Mouse (Mus musculus): ENCODE measurements around the gene Fbrsl1. TPM values are rescaled to one million over a fixed set of nuclear protein-coding genes. Genes with fewer than 3 reads are reported as not detected.
A peak's percentile ranks its signal among the peaks of the same experiment; 100 is the strongest.

Fbrsl1 gene
- polyA plus RNA-seq, 1 experiment from 2014 or later, result 13.2 TPM

- H3K4me2 ChIP-seq, result no peak overlapping the region
- no peak for ATAC-seq (replicated peaks; ENCODE audit: low FRiP score)
- no peaks in the 10 kb centered on the region for H3K36me3 ChIP-seq
- no peak overlapping the region for H3K27ac ChIP-seq
- H3K4me1 ChIP-seq, result peaks cover 24% of the 10 kb centered on the region
- H3K4me3 ChIP-seq (replicated peaks), result no peak overlapping the region
- H3K9ac ChIP-seq, result no peak overlapping the region
- H3K27me3 ChIP-seq, result peaks cover 36% of the 10 kb centered on the region
- no peaks in the 10 kb centered on the region for H3K9me3 ChIP-seq (replicated peaks)
- WGBS, result 85% methylated on average over 4 of the region's 4 CpGs
Observed at GRCm38 (mm10) chr5:110345553-110345952, 102.8 kb downstream of the Fbrsl1 start.

- H3K36me3 ChIP-seq, result no peaks in the 10 kb centered on the region
- peak within 1 kb of the TSS; percentile 91 for H3K4me2 ChIP-seq
- H3K9me3 ChIP-seq (replicated peaks), result no peaks in the 10 kb centered on the region
- peaks cover 36% of the 10 kb centered on the region for H3K27me3 ChIP-seq
- no peak for ATAC-seq (replicated peaks; ENCODE audit: low FRiP score)
- no peak within 1 kb of the TSS for H3K9ac ChIP-seq
- H3K4me3 ChIP-seq (replicated peaks), result no peak within 1 kb of the TSS
- H3K27ac ChIP-seq, result no peak within 1 kb of the TSS
- WGBS, result 41% methylated on average over 4 of the region's 4 CpGs
- peaks cover 24% of the 10 kb centered on the region for H3K4me1 ChIP-seq
Observed at GRCm38 (mm10) chr5:110344524-110344923, 103.8 kb downstream of the Fbrsl1 start, which contains the start of gene Lrcol1. Lrcol1 (plus strand) TSS chr5:110344730.

- Histone ChIP-seq H3K4me2 (peak within 1 kb of the TSS; percentile 91), H3K9me3 (replicated peaks) (no peaks in the 10 kb centered on the region), H3K27me3 (peaks cover 36% of the 10 kb centered on the region), H3K4me3 (replicated peaks) (peak within 1 kb of the TSS; percentile 48), H3K9ac (peak within 1 kb of the TSS; percentile 42), H3K36me3 (peaks cover 1% of the 10 kb centered on the region), H3K27ac (no peak within 1 kb of the TSS), H3K4me1 (peaks cover 24% of the 10 kb centered on the region)
- WGBS, result 2% methylated on average over 43 of the region's 43 CpGs
- ATAC-seq (replicated peaks; ENCODE audit: low FRiP score), result peak; percentile 77
Observed at GRCm38 (mm10) chr5:110342648-110343284, 105.5 kb downstream of the Fbrsl1 start, which contains the start of gene P2rx2. P2rx2 (minus strand) TSS chr5:110343212.

GRCm38 (mm10) chr5:110338792-110339191 lies 109.5 kb downstream of the Fbrsl1 start:
- Histone ChIP-seq H3K9me3 (replicated peaks) (no peaks in the 10 kb centered on the region), H3K36me3 (peaks cover 41% of the 10 kb centered on the region), H3K27me3 (peaks cover 32% of the 10 kb centered on the region), H3K9ac (no peak overlapping the region), H3K27ac (peak overlapping the region; percentile 19; the same call in 1 of the 2 replicates), H3K4me2 (no peak overlapping the region), H3K4me3 (replicated peaks) (no peak overlapping the region), H3K4me1 (peaks cover 14% of the 10 kb centered on the region)
- 0 out of 2 replicates have a peak, but pooled peaks have one; percentile 6 for ATAC-seq (replicated peaks; ENCODE audit: low FRiP score)
- 58% methylated on average over 2 of the region's 2 CpGs for WGBS

- no peak for ATAC-seq (replicated peaks; ENCODE audit: low FRiP score)
- Histone ChIP-seq H3K9ac (no peak overlapping the region), H3K9me3 (replicated peaks) (no peaks in the 10 kb centered on the region), H3K4me1 (no peaks in the 10 kb centered on the region), H3K27me3 (no peaks in the 10 kb centered on the region), H3K36me3 (peaks cover 94% of the 10 kb centered on the region), H3K4me3 (replicated peaks) (no peak overlapping the region), H3K27ac (no peak overlapping the region), H3K4me2 (no peak overlapping the region)
- 75% methylated on average over 3 of the region's 3 CpGs for WGBS
Observed at GRCm38 (mm10) chr5:110330508-110330907, 117.8 kb downstream of the Fbrsl1 start.

- H3K4me3 ChIP-seq (replicated peaks), result no peak overlapping the region
- H3K4me1 ChIP-seq, result no peaks in the 10 kb centered on the region
- H3K27ac ChIP-seq, result no peak overlapping the region
- no peak overlapping the region for H3K9ac ChIP-seq
- H3K27me3 ChIP-seq, result no peaks in the 10 kb centered on the region
- ATAC-seq (replicated peaks; ENCODE audit: low FRiP score), result no peak
- H3K9me3 ChIP-seq (replicated peaks), result no peaks in the 10 kb centered on the region
- WGBS, result 94% methylated on average over 3 of the region's 3 CpGs
- peaks cover 85% of the 10 kb centered on the region for H3K36me3 ChIP-seq
- no peak overlapping the region for H3K4me2 ChIP-seq
Observed at GRCm38 (mm10) chr5:110313127-110313526, 135.2 kb downstream of the Fbrsl1 start.

Other genes starting within 250 kb of the Fbrsl1 start
- 29.7 and 32.2 TPM in 2 replicates for gene Ankle2, start 217.5 kb downstream of the Fbrsl1 start, polyA plus RNA-seq (2015; fragmentation: Nextera tagmentation; extraction: Ambion mirVana)
- gene Pgam5, start 178.6 kb downstream of the Fbrsl1 start, polyA plus RNA-seq (2015; fragmentation: Nextera tagmentation; extraction: Ambion mirVana), result 67.6 and 68.1 TPM in 2 replicates
- 17.7 and 20.4 TPM in 2 replicates for gene Pxmp2, start 162.3 kb downstream of the Fbrsl1 start, polyA plus RNA-seq (2015; fragmentation: Nextera tagmentation; extraction: Ambion mirVana)
- gene Pole, start 162.2 kb downstream of the Fbrsl1 start, polyA plus RNA-seq (2015; fragmentation: Nextera tagmentation; extraction: Ambion mirVana), result 32.9 and 33.1 TPM in 2 replicates
- 0.68 and 0.87 TPM in 2 replicates for gene P2rx2, start 105.3 kb downstream of the Fbrsl1 start, polyA plus RNA-seq (2015; fragmentation: Nextera tagmentation; extraction: Ambion mirVana)
- not detected in 2 replicates for gene Lrcol1, start 103.8 kb downstream of the Fbrsl1 start, polyA plus RNA-seq (2015; fragmentation: Nextera tagmentation; extraction: Ambion mirVana)
- 0.40 and 0.51 TPM in 2 replicates for gene Galnt9, start 95.9 kb upstream of the Fbrsl1 start, polyA plus RNA-seq (2015; fragmentation: Nextera tagmentation; extraction: Ambion mirVana)
- 54.0 and 62.4 TPM in 2 replicates for gene Noc4l, start 204.9 kb upstream of the Fbrsl1 start, polyA plus RNA-seq (2015; fragmentation: Nextera tagmentation; extraction: Ambion mirVana)
- 23.7 and 28.2 TPM in 2 replicates for gene Ddx51, start 204.9 kb upstream of the Fbrsl1 start, polyA plus RNA-seq (2015; fragmentation: Nextera tagmentation; extraction: Ambion mirVana)

Measured in kidney, embryonic 15.5 days (tissue).